Mouse (Mus musculus) cerebellum, postnatal 10 days (tissue): ENCODE measurements around the gene Tlk1.
"Not testable (repeated sequence)": the region's sequence is repeated elsewhere in the genome, so short reads cannot be mapped to it uniquely, and the experiment has no call there.

ENCODE experiments used
- DNase-seq, 2 experiments: peaks; one replicate each; pipeline ENCODE4 v3.0.0; 2021; ENCODE audit warnings: mixed read lengths in 2 of 2

Tlk1 gene

DNA sequence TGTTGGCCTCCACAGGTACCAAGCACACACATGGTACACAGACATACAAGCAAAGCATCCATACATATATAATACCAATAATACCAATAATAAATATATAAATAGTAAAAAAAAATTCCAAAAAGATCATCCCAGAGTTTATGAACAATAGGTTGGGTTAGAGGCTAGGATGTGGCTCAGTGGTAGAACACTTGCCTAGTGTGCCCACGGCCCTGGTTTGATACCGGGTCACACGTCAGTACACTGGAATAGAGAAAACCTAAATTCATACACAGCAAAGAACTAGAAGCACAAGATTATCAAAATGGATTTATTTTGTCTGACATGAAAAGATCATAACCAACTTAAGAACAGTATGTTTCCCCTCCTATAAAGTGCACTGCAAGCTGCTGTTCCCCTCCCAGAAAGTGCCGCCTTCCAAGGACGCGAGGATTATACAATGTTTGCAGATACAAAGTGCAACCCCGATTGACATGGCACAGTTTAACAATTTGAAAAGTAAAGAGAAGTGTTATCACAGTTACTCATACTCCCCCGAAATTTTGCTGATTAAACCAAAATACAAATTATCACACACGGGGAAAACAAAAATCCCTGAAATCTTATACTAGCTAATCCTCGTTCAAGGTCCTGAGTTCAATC lies 6.3 kb upstream of the Tlk1 start:
- no peak for DNase-seq

DNA sequence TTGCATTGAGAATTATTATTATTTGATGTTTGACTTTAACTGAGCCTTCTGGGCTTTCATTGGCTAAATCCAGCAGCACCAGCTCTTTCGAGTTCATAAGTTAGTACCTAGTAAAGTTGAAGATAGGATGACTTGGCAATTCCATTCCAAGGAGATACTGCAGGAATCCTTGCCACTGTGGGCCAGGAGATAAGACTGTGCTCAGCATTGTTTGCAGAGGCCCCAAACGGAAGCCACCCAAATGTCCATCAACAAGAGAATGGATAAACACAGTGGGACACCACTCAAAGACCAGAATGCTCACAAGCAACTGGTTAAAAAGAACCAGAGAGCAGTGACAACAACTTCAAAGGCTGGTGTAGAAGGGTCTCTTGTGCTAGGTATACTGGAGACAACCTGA lies 5.2 kb upstream of the Tlk1 start:
- DNase-seq: no peak

DNA sequence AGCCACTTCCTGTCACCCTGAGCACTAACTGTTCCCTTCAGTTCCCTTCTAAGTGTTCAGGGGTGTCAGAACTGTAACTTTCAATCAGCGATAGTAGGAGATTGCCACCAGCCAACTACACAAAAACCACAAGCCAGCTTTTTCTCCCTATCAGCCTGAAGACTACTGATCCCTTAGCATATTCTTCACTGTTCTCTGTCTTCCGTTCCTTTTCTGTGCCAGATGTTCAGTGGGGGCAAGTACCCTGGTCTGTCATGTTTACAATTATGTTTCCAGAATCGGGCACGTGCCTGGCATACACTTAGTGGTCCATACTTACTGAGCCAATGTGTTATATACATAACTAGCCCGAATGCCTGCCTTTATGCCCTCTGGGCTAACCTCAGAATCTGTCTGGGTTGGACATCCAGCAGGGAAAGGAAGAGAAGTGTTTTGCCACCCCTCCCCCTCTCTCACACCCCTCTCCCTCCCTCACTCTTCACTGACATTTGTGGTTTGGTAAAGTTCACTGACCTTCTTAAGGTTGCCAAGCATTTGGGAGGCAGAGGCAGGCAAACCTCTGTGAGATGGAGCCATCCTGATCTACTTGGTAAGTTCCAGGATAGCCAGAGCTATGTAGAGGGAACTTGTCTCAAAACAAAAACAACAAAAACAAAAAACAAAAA lies 4.5 kb upstream of the Tlk1 start:
- no peak for DNase-seq

DNA sequence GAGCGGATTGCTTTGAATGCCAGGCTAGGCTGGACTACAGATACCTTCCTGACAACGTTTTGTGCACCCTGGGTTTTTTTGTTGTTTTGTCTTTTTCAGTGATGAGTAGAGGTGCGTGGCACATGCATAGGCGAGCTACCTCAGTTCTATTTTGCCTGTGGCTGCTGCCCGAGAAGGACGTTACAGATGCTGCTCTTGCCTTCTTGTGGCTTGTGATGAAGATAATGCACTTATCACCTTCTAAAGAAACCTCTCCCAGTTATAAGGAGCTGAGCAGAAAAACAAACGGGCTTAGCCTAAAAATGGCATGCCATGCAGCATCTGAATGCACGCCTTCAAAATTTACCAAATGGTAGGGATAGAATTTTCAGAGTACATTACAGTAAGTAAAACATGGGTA lies 2.3 kb upstream of the Tlk1 start:
- DNase-seq: no peak

DNA sequence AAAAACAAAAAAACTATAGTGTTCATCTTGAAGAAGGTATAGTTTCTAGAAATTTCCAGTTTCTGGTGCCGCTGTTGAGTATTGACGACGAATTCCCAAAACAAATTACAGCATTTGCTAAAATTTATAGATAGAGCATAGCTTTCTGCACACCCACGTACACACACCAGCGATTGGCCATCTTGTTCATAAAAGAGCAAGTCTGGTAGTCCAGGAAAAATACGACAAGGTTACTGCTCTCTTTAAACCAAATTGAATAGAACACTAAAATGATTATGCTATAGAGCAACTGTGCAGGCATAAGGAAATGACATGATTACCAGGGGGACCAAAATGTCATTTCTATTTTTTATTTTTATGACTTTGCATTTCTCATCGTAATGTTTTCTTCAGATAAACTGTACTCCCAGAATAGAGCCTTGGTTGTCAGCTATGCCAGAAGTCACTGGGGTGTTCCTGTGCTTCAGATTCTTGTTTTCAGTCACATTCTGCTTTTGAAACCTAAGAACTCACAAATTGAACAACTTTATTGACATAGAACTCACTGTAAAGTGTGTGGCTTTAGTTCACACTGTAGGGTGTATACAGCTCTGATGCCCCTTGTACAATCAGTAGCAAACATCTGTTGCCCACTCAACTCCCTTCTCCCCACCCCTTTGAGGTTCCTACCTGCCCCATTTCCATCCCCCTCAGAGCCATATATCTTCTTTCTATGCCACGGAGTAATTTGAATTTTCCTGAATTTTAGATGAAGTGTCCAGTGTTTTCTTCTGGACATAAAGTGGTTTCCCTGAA lies 1.1 kb upstream of the Tlk1 start:
- no peak for DNase-seq

DNA sequence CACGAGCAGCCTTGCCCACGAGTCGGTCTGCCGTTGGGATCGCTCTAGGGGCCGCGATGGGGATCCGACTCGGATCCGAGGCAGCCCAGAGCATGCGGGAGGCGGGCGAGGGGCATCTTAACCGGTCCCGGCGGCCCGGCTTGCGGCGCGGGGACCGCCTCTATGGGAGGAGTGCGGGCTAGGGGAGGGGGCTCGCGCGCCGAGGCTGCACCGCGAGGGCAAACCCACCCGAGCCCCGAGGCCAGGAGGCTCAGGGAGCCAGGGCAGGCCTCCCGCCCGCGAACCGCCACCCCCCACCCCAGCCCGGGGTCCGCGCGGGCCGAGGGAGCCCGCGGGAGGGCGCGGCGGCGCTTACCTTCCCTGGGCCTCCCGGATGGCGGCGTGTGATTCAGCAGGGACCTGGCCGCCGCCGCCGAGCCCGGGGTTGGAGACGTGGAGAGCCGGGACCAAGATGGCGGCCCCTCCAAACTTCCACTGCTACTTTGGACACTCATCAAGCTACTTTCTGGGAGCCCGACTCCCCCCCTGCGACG lies 624 bp downstream of the Tlk1 start:
- DNase-seq: peak; percentile 74 to 79

DNA sequence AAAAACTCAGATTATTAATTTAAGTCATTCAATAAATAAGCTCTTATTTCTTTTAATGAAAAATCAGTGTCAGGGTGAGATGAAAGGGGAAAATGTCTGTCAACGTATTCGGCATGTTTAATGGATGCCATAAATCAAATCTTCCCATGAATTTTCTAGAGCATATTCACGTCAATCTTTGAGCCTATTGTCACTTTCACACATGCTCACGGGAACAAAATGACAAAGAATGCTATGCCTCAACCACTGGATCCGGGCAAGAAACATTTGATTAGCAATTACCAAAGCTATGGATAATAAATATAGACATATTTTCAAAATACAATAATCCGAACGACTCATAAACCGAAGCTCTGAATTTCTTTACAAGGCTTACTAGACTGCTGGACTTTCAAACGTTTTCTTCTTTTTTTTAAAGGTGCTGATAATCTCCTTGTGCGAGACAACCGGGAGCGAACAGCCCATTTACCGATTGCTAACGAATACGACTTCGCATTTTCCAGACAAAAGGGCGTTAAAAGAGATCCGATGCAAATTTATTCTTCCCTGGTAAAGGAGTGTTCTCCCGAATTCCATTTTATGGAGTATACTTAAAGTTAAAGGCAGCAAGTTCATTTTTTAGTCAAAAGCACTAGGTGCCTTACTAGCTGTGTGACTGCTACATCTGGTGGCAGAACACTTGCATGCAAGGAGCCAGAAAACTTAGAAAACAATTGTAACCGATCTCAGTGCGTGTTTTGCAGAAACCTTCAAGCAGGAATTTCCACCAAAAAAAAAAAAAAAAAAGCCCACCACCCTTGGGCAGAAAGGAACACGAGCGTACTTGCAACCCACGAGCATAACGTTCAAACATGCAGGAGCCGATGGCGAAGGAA lies 1.4 kb downstream of the Tlk1 start:
- peak in 1 of 2 experiments; percentile 14 for DNase-seq

DNA sequence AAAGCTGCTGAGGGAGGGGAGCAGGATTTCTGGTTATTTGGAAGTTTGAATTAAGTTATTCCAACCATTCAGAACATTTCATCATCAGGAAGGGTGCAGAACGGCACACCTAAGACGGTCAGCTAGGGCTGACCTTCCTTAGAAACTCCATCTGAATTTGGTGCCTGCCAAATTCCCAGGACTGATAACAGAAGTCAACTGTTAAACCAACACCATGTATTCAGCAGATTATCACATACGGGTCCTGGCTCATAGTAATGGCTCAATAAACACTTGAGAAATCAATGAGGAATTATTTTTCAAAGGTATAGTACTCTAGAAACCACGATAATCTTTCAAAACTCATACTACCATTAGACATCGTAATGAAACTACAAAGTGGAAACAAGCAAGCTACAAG lies 2.1 kb downstream of the Tlk1 start:
- DNase-seq: no peak

DNA sequence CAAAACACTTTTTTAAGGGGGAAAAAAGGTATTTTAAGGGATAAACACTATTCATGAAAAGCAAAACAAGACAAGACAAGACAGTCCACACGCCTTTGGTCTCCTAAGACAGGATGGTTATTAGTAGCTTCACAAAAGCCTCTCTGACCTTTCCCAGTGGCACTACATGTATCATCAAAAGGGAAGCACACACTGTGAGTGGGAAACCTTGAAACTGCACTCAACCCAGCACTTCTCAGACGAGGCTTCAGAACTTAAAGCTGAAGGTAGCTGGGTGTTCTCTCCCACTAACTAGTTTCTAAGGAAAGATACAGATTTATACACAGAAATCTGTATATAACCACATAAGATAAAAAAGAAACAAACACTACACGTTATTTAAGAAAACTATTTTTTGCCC lies 8.6 kb downstream of the Tlk1 start:
- no peak for DNase-seq

DNA sequence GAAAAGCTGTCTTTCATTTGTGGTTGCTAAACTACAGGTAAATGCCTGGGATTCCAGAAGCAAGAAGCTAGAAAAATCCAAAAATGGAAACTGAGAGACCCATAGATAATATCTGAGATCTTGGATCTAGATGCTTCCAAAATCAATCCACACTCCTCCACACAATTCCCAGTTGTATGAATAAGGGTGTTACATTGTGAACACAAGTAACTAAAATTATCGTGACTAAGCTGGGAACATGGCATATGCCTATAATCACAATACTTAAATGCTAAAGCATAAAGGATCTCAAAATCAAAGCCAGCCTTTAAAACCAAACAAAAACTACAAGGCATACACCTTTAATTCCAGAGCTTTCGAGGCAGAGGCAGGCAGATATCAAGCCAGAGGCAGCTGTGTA lies 9.5 kb downstream of the Tlk1 start:
- no peak for DNase-seq

DNA sequence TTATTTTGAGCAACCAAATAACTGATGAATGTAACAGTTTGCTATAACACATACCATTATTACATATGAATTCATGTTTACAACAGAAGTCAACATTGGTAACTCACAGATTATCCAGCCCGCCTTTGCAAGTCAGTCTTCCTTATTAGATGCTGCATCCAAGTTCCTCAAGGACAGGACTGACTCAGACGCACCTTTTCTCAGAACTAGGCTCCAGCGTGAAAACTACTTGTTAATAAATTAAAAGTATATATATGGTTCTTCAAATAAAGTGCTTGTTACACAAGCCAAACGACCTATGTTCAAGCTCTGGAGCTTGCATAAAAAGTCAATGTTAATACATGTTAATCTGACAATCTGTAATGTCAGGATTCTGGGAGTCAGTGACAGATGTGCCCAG lies 11.9 kb downstream of the Tlk1 start:
- DNase-seq: no peak

DNA sequence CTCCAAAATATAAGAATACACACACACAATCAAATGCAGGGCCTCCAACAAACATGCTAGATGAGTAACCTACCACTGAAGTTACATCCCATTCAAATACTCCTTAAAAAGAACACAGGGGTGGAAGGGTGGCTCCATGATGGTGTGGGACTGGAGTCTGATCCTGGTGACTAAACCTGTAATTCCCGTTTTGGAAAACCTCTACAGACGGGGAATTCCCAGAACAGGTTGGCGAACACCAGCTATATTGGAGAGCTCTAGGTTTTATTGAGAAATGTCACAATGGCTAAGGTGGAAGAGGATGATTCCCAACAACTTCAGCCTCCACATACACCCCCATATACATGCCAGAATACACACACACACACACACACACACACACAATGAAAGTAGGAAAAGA lies 14.1 kb downstream of the Tlk1 start:
- DNase-seq: no peak

DNA sequence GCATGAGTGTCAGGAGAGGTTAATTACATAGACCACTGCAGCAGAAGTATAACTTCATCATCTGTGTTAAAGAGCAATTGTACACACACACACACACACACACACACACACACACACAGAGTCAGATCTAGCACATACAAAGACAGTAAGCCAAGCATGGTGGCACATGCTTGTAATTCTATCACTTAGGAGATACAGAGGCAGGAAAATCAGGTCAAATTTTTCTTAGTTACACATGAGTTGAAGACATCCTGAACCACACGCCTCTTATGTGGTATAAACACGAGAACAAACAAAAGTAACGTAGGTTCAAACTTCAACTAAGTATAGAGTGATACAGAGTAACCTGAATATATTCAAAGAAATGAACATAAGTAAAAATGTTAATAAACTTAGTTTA lies 15.6 kb downstream of the Tlk1 start:
- DNase-seq: no peak

DNA sequence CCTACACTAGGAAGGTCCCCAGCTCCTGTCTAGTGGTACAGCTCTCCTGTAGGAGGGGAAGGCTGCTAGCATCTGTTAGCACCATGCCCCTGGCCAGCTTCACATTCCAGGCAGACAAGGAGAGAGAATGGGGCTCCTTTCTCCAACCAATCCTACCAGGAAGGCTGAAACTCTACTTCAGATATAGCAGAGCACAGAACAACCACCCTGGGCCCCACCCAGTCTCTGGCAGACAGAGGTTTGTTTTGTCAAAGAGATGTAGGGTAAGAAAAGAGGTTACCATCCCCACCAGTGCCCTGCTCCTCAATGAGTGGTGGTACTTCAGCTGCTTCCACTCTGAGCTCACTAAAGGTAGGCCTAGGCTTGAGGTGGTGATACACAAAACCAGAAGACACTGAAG lies 16.8 kb downstream of the Tlk1 start:
- no peak for DNase-seq

DNA sequence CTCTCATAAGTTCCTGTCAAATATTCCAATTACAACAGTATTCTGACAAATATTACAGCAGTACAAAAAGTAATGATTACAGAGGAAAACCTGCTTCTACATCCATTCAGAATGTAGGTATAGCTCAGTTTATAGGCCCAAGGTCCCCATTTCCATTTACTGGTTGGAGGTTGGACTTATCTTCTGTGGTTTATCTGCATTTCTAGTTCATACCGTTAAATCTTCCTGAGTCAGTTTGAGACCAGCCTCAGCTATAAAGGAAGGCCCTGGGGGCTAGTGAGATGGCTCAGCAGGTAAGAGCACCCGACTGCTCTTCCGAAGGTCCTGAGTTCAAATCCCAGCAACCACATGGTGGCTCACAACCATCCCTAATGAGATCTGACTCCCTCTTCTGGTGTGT lies 17.9 kb downstream of the Tlk1 start:
- not testable (repeated sequence) for DNase-seq

DNA sequence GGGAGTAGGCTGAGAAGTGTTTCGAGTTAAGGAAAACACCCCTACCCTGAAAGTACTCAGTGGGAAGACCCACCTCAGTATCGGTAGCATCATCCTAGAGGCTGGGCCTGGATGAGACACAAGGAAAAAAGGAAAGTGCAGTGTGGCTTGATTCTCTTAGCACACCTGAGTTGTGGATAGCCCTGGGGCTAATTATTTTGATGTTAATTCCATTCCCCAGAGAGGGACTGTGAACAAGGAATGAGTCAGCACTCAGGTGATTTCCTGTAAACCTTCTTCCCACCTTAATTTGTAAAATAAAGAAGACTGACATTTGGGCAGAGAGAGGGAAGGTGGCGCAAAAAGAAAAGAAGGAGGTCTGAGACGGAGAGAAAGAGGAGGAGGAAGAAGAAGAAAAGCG lies 19.5 kb downstream of the Tlk1 start:
- DNase-seq: no peak

DNA sequence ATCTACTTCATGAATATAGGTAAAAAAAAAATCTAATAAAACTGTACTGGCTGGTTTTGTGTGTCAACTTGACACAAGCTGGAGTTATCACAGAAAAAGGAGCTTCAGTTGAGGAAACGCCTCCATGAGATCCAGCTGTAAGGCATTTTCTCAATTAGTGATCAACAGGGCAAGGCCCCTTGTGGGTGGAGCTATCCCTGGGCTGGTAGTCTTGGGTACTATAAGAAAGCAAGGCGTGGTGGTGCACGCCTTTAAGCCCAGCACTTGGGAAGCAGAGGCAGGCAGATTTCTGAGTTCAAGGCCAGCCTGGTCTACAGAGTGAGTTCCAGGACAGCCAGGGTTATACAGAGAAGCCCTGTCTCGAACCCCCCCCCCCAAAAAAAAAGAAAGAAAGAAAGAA lies 21.8 kb downstream of the Tlk1 start:
- DNase-seq: not testable (repeated sequence)

DNA sequence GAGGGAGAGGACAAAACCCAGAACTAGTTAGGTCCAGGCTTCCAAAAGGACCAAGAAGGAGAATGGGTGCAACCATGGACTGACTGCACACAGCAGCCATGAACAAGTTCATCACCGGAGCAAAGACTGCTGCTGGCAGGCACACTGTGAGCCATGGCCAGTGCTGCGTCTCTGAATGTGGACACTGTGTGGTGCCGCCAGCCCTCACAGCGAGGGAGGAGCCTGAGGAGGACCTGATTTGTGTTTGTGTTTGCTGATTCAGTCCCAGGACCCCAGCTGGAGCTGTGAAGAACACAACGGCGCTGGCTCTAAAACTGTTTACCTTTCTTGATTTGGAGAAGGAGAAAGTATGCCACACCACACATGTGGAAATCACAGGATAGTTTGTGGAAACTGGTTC lies 22.9 kb downstream of the Tlk1 start:
- peak; percentile 16 to 40 for DNase-seq

DNA sequence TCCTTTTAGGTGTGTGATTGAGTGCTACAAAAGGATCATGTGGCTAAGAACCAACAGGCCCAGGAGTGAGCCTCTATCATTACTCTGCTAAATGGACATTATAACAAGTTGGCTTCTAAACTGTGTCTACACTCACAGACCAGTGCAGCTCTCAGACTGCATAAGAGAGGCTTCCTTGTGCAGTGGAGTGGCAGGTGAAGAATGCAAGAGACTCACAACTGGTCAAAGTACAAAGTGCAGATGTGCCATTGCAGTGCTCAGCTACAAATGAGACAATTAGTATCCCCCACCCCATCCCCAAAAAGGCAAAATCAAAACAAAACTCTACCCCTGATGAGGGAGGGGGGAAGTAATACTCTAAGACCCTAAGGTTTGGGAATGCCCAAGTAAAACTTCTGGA lies 24.0 kb downstream of the Tlk1 start:
- DNase-seq: no peak

DNA sequence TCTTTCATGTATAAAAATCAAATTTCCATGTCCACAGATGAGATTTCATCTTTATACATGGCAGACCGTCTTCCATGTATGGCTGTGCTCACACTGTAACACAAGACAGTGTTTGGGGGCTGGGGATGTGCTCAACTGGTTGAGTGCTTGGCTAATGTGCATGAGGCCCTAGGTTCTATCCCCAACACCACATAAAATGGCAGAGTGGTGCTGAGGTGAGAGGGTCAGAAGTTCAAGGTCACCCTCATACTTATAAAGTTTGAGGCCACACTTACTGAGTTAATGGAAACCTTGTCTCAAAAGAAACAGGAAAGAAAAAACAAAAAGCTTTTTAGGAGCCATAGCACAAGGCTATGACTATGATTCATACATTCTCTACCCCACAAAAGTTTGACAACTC lies 25.1 kb downstream of the Tlk1 start:
- DNase-seq: no peak

DNA sequence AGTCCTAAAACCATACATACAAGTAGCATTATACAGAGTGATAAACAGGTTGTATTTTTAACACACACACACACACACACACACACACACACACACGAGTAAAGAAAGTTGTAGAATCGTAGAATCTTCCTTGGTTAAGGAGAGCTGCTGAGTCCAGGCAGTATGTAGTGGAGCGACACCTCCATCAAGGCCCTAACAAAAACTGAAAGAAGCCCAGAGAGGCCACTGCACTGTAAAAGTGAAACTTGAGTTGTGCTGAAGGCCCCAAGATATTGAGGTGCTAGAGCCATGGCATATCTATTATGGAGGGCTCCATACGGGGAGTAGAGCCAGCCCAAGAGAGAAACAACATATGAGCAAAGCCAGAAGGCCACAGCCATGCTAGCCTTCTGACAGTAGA lies 32.3 kb downstream of the Tlk1 start:
- DNase-seq: no peak

DNA sequence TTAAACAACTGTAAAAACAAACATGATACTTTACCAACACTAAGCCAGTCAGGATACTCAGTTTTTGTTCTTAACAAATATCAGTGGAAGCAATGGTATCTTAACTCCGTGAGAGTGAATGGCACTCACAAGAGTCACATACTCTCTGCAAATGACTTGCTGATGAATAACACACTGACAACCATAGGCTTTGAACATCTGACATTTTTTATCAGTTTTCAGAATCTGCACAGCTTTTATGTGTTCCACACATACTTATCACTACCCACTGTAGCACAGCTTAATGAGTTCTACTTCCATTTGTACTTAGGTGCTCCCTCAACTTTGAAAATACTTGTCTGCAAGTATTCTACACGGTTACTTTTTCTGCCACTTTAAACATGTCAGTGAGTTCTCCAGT lies 35.3 kb downstream of the Tlk1 start:
- no peak for DNase-seq

DNA sequence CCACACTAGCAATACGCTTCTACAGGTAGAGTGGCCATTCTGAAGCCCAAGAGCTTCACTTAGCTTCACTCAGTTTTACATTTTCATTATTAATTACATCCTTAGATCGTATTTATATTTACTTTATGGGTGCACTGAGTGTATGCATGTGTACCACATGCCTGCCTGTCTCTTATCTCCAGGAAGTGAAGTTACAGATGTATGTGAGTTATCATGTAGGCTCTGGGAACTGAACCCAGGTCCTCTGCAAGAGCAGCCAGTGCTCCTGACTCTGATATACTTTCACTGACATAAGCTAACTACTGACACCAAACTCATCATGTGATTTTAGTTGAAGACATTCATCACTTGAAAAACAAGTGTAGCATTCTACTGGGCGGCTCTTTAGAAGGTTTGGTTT lies 36.2 kb downstream of the Tlk1 start:
- DNase-seq: no peak
